Mouse (Mus musculus) layer of hippocampus, adult 8-10 months (tissue): ENCODE measurements around the gene Olfr1291-ps1. TPM values are rescaled to one million over a fixed set of nuclear protein-coding genes. Genes with fewer than 3 reads are reported as not detected.

Experiments used
- DNase-seq, 2 experiments: peaks; one replicate each; pipeline ENCODE4 v3.0.0; 2022; ENCODE audit warnings: low spot score in 2 of 2
- total RNA-seq, 4 experiments: library from RNA; stranded (reverse); gene quantifications; 2 replicates each; pipeline ENCODE4 v1.2.4; 2022

Gene Olfr1291-ps1
- not detected for total RNA-seq

DNA sequence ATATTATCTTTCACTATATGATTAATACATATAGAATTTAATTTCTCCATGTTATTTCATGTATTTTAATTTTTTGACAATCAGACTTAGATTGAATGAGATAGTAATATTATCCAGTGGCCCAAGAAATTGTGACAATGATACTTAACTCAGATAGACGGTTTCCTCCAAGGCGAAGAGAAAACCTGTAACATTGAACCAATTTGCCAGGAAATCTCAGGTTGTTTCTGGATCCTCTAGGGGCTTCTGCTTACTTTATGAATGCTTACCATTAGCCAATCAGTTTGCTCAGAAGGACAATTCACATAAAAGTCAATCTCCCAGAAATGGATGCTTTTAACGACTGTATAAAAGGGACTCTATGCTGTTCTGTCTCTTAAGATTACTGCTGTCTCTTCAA, at the start of gene Olfr1291-ps1:
Olfr1291-ps1 (plus strand) TSS at position 301 of the 400 bp plus-strand sequence.
- no peak for DNase-seq

DNA sequence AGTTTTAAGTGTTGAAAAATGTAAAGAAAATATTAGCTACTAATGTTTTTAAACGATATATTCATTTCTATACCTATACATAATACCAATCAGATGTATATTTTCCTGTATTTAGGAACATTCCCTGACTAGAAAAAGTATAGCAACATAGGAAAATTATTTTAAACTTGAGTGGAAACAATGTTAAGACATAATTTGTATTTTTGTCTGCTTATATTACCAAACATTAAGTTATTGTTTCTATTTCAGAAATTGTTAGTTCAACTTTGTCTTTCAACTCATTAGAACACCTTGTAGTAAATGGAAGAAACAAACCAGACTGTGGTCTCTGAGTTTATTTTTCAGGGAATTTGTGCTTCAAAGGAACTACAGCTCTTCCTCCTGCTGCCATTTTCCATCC, 48.1 kb upstream of the Olfr1291-ps1 start, which contains the start of gene Olfr1287:
Olfr1287 (plus strand) TSS at position 301 of the 400 bp plus-strand sequence.
- no peak for DNase-seq

DNA sequence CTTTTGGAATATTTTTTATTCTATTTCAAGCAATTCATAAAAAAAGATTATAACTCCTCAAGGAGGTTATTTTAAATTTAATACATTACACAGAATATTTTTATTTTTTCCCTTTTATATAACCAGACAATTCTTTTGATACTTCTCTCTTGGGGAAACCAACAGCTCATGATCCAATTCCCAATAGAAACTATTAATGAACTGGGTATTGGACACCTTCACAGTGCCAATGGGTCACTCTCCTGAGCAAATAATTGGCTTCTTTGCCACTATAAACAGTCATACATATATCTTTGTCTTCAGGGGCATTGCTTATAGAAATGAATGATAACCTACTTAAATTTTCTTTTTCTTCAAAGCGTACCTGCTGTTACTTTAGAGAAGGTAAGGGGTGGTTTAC, 23.2 kb upstream of the Olfr1291-ps1 start, which contains the start of gene Olfr1288:
Olfr1288 (plus strand) TSS at position 301 of the 400 bp plus-strand sequence.
- DNase-seq = no peak

DNA sequence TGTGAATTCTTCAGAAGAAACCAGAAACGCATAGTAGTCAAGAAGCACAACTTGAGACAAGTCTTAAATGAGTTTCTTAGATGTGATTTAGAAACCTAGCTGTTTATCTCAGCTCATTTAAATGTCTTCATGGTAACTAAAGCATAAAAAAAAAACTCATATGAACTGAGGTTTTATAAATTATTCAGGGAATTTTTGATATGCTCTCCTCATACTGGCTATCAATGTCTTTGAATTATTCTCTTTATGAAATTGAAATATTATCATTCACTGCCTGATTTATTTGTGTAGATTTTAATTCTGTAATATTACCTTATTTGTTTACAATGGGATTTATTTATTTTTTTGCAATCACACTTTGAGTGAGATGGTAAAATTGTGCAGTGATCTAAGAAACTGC, 16.5 kb upstream of the Olfr1291-ps1 start, which contains the start of gene Olfr1289:
Olfr1289 (plus strand) TSS at position 301 of the 400 bp plus-strand sequence.
- DNase-seq = no peak

DNA sequence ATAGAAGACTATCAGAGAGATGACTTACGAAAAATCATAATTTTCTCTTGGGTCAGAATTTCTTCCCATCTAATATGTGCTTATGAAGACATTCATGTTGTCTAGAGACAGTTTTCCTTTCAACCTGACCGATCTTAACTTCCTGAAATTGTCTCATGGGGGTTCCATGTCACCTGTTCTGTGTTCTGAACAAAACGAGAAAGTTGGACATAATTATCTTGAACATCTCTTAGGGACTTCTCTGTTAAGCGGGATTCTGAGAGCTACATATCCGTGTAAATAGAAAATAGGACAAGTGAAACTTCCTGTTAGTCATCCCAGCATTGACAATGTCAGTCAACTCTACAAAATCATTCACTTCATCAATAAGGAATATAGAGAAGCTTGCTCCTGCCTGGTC, 3.3 kb upstream of the Olfr1291-ps1 start, which contains the start of gene Olfr1290:
Olfr1290 (minus strand) TSS at position 101 of the 400 bp plus-strand sequence.
- DNase-seq = no peak

DNA sequence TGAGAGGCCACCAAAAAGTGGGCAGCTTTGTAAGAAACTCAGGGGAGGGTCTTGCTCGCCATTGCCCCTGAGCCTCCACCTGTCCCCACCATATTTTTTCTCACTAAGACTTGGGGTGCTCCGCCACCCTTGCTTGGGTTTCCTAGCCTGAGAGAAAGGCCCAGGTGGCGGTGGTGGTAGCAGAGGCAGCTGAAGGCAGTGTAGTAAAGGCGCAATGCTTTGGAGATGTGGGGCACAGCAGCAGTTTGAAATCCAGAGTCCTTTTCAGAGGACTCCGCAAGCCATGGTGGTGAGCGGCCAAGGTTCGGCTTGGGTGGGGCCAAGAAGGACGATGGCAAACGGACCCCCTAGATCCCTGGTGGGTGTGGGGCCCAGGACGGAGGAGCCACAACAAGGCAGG, 20.5 kb downstream of the Olfr1291-ps1 start:
- DNase-seq = no peak

DNA sequence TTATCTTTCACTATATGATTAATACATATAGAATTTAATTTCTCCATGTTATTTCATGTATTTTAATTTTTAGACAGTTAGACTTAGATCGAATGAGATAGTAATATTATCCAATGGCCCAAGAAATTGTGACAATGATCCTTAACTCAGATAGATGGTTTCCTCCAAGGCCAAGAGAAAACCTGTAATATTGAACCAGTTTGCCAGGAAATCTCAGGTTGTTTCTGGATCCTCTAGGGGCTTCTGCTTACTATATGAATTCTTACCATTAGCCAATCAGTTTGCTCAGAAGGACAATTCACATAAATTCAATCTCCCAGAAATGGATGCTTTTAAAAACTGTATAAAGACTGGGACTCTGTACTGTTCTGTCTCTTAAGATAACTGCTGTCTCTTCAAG, 27.9 kb downstream of the Olfr1291-ps1 start, which contains the start of gene Olfr1293-ps:
Olfr1293-ps (plus strand) TSS at position 301 of the 400 bp plus-strand sequence.
- no peak for DNase-seq

DNA sequence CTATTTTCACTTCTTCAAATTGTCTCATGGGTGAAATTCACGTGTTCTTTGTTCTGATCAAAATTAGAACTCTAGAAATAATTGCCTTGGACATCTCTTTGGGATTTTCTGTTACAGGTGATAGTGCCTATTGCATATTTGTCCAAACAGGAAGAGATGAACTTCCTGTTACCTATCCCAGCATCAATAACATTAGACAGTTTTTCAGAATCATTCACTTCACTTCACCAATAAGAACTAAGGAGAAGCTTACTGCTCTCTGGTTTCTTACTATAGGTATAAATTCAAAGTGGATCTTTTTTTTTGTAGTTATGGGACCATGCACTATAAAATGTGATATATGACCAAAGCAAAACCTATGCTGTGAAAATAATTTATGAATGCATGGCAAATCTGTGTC, 43.2 kb downstream of the Olfr1291-ps1 start, which contains the start of gene Olfr1294:
Olfr1294 (minus strand) TSS at position 101 of the 400 bp plus-strand sequence.
- DNase-seq = no peak

Other genes with a start within 250 kb of the Olfr1291-ps1 start
- not detected for gene Olfr1276, start 242.7 kb upstream of the Olfr1291-ps1 start, total RNA-seq
- not detected for gene Olfr1277, start 223.1 kb upstream of the Olfr1291-ps1 start, total RNA-seq
- gene Olfr1278, start 207.0 kb upstream of the Olfr1291-ps1 start, total RNA-seq = not detected
- not detected for gene Olfr1279, start 196.5 kb upstream of the Olfr1291-ps1 start, total RNA-seq
- gene Olfr1280, start 183.2 kb upstream of the Olfr1291-ps1 start, total RNA-seq = not detected
- gene Olfr1281, start 170.7 kb upstream of the Olfr1291-ps1 start, total RNA-seq = not detected
- not detected for gene Olfr1282, start 161.1 kb upstream of the Olfr1291-ps1 start, total RNA-seq
- not detected for gene Olfr1283, start 130.4 kb upstream of the Olfr1291-ps1 start, total RNA-seq
- not detected for gene Olfr1284, start 121.7 kb upstream of the Olfr1291-ps1 start, total RNA-seq
- not detected for gene Olfr1286, start 74.1 kb upstream of the Olfr1291-ps1 start, total RNA-seq
- gene Olfr1287, start 48.0 kb upstream of the Olfr1291-ps1 start, total RNA-seq = not detected
- gene Olfr1288, start 23.1 kb upstream of the Olfr1291-ps1 start, total RNA-seq = not detected
- not detected for gene Olfr1289, start 16.4 kb upstream of the Olfr1291-ps1 start, total RNA-seq
- gene Olfr1290, start 3.4 kb upstream of the Olfr1291-ps1 start, total RNA-seq = not detected
- not detected for gene Olfr1293-ps, start 28.0 kb downstream of the Olfr1291-ps1 start, total RNA-seq
- gene Olfr1294, start 43.1 kb downstream of the Olfr1291-ps1 start, total RNA-seq = not detected
- not detected for gene Olfr1295, start 72.5 kb downstream of the Olfr1291-ps1 start, total RNA-seq
- not detected for gene Olfr1297, start 129.3 kb downstream of the Olfr1291-ps1 start, total RNA-seq
- gene Olfr1298, start 152.0 kb downstream of the Olfr1291-ps1 start, total RNA-seq = not detected
- gene Olfr1299, start 164.2 kb downstream of the Olfr1291-ps1 start, total RNA-seq = not detected